Mouse (Mus musculus) bone marrow, adult 2 months (tissue): ENCODE measurements at regions not wholly inside any gene's neighbourhood (a gene's known extent, or its start where the extent isn't known, plus 50 kb on each side); places are given as distances from the start of the nearest gene placed in this dataset.

Source experiments
- CTCF ChIP-seq: fragments of 200-500 bp; IDR thresholded peaks from 2 replicates; pipeline ENCODE4 v1.5.1; 2011; ENCODE audit warnings: low read length, control low read depth; ENCODE audit not compliant: control insufficient read depth, insufficient read depth
- POLR2A ChIP-seq: fragments of 200-500 bp; IDR thresholded peaks from 2 replicates; pipeline ENCODE4 v1.6.1; 2011; ENCODE audit warnings: low read depth, mild to moderate bottlenecking, control low read depth, low read length, borderline replicate concordance; ENCODE audit not compliant: control insufficient read depth

- TF ChIP-seq CTCF: no peak
- TF ChIP-seq POLR2A: no peak
These were observed 90.6 kb upstream of the Hmcn1 start for GRCm38 (mm10) chr1:151083806-151084205.
